Mouse (Mus musculus) left cerebral cortex, adult 2 months (tissue): Measurements from ENCODE around the gene Ddx51. TPM values are rescaled to one million over a fixed set of nuclear protein-coding genes. Genes with fewer than 3 reads are reported as not detected.

Experiments
- DNase-seq, 2 experiments: peaks; one replicate each; pipeline ENCODE4 v3.0.0; 2021 to 2022; ENCODE audit warnings: low spot score in 2 of 2, mixed read lengths in 1 of 2; ENCODE audit errors: extremely low spot score in 1 of 2
- H3K27ac ChIP-seq: fragments of 200-600 bp; 2 replicates; pipeline ENCODE4 v1.8.1; 2022
- H3K4me3 ChIP-seq: fragments of 200-600 bp; 2 replicates; pipeline ENCODE4 v1.8.1; 2022
- CTCF ChIP-seq: fragments of 200-600 bp; IDR thresholded peaks from 2 replicates; pipeline ENCODE4 v1.8.1; 2022; ENCODE audit warnings: antibody characterized with exemption, mild to moderate bottlenecking, moderate library complexity
- intact Hi-C: fragments of 180-260 bp; cut with DNase I; formaldehyde crosslinking; loops from one replicate; pipeline ENCODE4 v1.15.1; 2025
- long read RNA-seq, 2 experiments: library from polyadenylated mRNA; stranded (forward); transcript quantifications; one replicate each; pipeline ENCODE4 v2.0.0; 2021; ENCODE audit warnings: borderline mapping rate in 2 of 2
- total RNA-seq, 2 experiments: library from RNA; stranded (reverse); gene quantifications; 2 replicates each; pipeline ENCODE4 v1.2.3; 2021

Ddx51 gene
- total RNA-seq, result 10 to 100 TPM; 30.4 to 31.6 TPM
- long read RNA-seq, experiment 1, full-length matches to known transcripts, result 15 of 24 reads
- long read RNA-seq, experiment 1, partial matches to known transcripts, result 2 of 24 reads
- long read RNA-seq, experiment 1, other reads (novel, unspliced or antisense), result 7 of 24 reads
- long read RNA-seq, experiment 2, full-length matches to known transcripts, result 15 of 22 reads
- long read RNA-seq, experiment 2, partial matches to known transcripts, result 1 of 22 reads
- long read RNA-seq, experiment 2, other reads (novel, unspliced or antisense), result 6 of 22 reads

DNA sequence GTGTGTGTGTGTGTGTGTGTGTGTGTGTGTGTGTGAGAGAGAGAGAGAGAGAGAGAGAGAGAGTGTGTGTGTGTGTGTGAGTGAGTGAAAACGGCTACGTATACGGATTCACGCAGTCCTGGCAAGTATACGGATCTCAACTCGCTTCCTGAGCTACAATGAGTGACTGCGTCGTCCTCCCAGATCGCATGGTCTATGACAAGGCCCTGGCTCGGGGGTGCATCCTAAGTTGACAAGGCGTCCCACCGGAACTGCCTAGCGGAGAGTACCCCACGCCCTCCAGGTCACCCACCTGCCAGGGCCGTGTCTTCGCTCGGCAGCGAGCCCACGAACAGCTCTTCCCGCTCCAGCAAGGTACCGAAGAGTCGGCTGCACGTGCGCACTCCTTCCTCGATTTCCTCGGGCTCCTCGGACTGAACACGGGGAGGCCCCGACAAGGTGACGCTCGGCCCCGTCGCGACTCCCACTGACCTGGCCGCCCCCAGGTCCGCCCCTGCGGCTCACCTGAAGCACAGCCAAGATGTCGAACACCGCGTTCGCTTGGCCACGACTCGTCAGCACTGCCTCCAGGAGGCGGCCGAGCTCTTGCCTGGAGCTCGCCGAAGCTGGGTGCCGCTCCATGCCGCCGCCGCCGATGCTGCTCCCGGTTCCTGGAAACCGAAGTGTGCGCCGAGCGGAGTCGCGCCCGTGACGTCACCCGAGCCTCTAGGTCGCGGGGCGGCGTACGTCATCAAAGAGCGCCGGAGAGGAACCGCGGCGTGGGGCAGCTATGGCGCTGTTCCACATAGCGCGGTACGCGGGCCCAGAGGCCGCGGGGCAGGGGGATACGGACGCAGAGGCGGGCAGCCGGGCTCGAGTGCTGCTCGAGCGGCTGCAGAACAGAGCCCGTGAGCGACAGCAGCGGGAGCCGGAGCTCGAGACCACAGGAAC, at the start of gene Ddx51, which contains the start of gene Noc4l:
TSS of gene Ddx51 (plus strand) at position 733 of the 930 bp plus-strand sequence.
TSS of gene Noc4l (minus strand) at position 699 of the 930 bp plus-strand sequence.
- Histone ChIP-seq H3K4me3 (peak within 1 kb of the TSS; percentile 98), H3K27ac (peak within 1 kb of the TSS; percentile 80)
- peak; percentile 96 to 99 for DNase-seq
- no peak; the same call in 1 of the 2 replicates for TF ChIP-seq CTCF
- intact Hi-C loops, result no loop called here

DNA sequence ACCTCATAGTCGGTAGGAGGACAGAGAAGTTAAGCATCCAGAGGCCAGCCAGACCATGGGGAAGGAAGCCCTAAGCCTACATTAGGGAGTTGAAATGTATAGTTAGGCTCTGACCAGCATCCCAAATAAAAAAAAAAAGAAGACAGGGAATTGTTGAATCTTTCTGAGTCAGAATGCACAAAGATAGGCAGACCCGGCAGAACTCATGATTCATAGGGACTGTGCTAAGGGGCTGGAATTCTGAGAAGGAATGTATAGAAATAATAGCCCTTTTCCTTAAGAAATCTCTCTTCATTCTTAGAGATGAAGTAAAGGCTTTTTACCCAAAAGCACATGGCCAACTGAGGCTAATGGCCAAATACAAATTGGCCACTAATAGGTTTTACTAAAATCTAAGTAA, 48.9 kb upstream of the Ddx51 start:
- no peak for TF ChIP-seq CTCF
- intact Hi-C loops, result no loop called here
- Histone ChIP-seq H3K27ac (no peak overlapping the region), H3K4me3 (no peak overlapping the region)
- DNase-seq, result no peak

DNA sequence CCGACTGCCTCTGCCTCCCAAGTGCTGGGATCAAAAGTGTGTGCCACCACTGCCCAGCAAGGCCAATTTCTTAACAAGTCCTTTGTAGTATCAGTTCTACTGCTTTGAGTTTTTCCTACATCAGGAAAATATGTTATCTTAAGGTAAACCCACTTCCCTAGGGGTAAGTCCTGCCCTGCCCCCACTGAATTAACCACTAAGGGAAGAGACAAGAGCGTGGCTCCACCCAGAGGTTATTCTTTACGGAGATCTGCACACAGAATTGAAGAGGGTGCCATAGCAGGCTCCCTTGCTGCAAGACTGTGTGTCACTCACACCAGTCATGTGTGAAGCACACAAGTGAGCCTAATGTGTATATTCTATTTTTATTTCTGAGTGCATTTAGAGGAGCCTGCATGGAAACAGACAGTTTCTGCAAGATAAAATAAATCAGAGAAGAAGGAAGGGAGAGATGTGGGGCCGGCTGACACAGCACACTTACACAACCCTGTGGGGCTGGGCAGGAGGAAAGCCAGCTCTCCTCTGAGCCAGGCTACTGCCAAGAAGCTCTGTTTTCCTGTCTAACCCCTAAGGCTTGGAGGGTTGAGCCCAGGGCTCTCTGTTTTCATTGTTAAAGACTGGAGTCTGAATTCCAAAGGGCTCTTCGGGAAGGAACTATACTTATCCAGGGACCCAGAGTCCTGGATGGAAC, 47.6 kb upstream of the Ddx51 start:
- DNase-seq, result no peak
- Histone ChIP-seq H3K27ac (no peak overlapping the region), H3K4me3 (no peak overlapping the region)
- intact Hi-C loops, result no loop called here
- no peak; the same call in 1 of the 2 replicates for TF ChIP-seq CTCF

DNA sequence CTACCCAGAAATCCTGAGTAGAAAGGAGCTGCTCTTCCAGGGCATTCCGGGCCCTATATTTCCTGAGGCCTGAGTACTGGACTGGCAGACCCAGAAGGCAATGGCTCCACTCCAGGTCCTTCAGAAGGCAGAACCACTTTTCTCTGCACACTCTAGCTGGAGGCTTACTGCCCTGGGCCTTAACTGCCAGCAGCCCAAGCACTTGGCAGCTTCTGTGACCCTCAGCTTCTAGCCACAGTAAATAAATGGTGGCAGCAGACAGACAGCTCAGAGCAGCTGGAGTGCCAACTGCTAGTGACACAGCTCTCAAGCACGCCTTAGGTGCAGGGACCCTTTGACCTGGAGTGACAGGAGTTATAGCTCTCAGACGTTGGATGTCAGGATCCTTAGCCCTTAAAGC, 45.5 kb upstream of the Ddx51 start:
- Histone ChIP-seq H3K4me3 (no peak overlapping the region), H3K27ac (no peak overlapping the region)
- intact Hi-C loops, result no loop called here
- DNase-seq, result no peak
- TF ChIP-seq CTCF, result no peak

DNA sequence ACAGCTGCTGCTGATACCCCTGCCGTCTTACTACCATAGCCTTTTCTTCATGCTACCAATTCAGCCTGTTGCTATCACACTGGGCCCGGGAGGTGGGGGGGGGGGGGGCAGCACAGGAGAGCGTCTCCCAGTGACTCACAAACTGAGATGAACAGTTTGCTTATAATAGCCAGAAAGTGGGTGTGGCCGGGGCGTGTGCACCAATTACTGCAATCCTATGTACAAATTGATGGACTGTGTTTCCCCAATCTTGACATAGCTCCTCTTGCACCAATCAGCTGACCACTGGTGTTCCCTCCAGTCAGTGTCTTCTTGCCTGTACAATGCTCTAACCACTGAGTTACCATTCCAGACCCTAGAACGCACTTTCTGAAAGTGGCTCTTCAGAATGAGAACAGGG, 44.9 kb upstream of the Ddx51 start:
- Histone ChIP-seq H3K27ac (no peak overlapping the region), H3K4me3 (no peak overlapping the region)
- no peak for DNase-seq
- TF ChIP-seq CTCF, result no peak
- intact Hi-C loops, result no loop called here

DNA sequence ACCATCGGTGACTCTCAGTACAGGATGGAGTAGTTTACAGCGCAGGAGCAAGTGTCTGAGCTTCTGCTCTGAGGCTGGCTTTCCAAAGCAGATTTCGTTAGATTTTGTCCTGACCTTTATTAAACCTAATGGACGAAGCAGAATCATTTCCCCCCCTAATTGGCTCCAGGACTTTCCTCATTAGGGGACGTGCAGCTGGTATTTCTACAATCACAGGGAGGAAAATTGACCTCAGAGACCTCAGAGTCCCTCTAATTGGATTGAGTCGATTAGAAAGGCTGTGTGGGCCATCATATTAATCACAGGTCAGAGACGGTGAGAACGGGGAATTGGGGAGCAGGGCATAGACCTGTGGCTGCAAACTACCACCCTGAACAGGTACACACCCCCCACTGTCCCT, 44.3 kb upstream of the Ddx51 start:
- Histone ChIP-seq H3K27ac (no peak overlapping the region), H3K4me3 (no peak overlapping the region)
- TF ChIP-seq CTCF, result no peak
- intact Hi-C loops, result no loop called here
- DNase-seq, result no peak

DNA sequence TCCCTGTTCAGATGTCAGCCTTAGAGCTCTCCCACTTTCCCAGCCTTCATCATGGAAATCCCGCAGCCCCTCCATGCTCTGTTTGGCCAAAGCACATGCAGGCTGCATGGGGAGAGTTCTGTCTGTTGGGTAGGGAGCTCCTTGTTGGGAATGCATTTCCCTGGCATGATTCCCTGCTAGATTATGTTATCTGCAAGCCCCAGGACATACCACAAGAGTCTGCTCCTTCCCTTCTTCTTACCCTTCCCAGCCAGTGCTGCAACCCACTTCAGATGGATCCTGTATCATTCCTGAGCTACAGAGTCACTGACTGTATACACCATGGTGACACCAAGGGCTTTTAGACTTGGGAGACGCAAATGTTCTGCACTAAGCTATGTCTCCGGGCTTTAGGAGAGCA, 43.8 kb upstream of the Ddx51 start:
- Histone ChIP-seq H3K4me3 (no peak overlapping the region), H3K27ac (no peak overlapping the region)
- DNase-seq, result no peak
- no peak for TF ChIP-seq CTCF
- intact Hi-C loops, result no loop called here

DNA sequence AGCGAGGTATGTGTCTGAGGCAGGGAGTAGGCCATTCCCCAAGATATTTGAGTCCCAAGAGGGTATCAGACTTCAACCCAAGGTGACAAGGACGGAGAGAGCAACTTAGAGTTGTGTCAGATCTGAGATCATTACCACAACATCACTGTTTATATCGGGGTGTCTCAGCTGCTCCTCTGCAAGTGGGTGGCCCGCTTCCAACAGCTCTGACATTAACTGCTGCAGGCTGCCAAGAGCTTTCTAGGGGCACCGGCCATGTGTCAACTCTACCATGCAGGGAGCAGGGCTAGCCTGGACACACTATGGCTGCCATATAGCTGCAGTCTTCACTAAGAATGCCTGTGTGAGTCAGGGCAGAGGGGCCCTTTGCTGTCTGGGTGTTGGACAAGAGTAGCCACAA, 43.4 kb upstream of the Ddx51 start:
- no peak for TF ChIP-seq CTCF
- H3K4me3 ChIP-seq, result no peak overlapping the region
- DNase-seq, result no peak
- intact Hi-C loops, result no loop called here
- no peak overlapping the region for H3K27ac ChIP-seq

DNA sequence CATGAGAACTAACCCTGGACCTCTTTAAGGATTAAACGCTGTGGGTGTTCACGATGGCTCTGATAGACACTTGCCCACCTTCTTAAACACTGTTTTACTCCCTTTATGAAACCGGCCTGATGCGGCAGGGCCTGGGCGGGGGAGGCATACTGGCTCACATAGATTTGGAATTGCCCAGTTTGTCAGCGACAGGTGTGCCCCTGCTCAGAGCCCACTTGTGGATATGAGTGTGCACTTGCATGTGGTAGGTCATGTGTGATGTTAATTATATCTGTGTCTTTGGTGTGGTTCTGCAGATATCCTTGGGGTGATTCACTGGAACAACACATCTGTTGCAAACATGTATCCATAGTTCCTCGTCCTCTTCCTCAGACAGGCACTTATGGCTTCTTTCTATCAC, 42.8 kb upstream of the Ddx51 start:
- no peak for DNase-seq
- no peak overlapping the region for H3K27ac ChIP-seq
- intact Hi-C loops, result no loop called here
- H3K4me3 ChIP-seq, result no peak overlapping the region
- no peak for TF ChIP-seq CTCF

DNA sequence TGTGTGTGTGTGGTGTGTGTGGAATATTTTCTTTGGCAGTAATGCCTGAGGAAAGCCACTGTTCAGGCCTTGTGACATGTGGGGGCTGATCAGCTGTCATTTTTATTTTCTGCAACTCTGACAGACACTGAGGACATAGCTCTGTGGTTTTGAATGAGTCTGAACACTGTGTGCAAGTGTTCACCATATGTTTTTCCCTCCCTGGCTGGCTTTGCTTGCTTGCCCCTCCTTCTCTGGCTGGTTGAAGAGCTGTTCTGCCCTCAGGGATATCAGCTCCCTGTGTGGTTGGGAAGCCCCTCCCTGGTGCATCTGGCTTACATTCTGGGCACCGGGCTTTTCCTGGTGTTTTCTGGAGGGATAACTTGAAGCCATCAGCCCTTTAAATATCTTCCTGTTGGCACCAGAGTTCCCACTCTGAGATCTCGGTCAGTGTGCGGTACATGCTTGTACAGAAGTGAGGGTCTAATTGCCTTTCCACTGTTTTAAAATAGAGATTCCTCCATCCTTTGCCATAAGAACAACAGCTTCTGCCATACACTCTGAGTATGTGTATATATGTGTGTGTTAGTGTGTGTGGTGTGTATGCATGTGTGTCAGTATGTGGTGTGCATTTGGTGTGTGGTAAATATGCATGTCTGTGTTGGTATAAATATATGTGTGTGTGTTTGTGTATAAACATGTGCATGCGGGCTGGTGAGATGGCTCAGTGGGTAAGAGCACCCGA, 41.7 kb upstream of the Ddx51 start:
- no peak overlapping the region for H3K27ac ChIP-seq
- TF ChIP-seq CTCF, result no peak
- DNase-seq, result no peak
- intact Hi-C loops, result no loop called here
- no peak overlapping the region for H3K4me3 ChIP-seq

DNA sequence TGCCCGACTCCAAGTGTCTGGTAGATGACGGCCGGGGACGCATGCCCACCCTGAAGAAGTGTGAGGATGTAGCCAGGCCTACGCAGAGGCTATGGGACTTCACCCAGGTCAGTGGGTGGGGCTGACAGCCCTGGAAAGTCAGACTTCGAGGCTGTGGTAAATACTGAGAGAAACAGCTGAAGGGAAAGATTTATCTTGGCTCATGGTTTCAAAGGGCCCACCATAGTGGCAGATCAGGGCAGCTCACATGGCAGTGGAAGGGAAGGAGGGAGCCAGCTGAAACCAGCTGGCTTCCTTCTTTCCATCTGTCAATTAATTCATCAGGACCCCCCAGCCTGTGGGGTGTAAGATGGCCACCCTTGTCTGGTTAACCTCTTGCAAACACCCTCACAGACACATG, 34.0 kb upstream of the Ddx51 start:
- no peak for TF ChIP-seq CTCF
- DNase-seq, result no peak
- Histone ChIP-seq H3K4me3 (no peak overlapping the region), H3K27ac (no peak overlapping the region)
- intact Hi-C loops, result no loop called here
